Mouse (Mus musculus): Measurements from ENCODE around the gene Ift20. TPM values are rescaled to one million over a fixed set of nuclear protein-coding genes. Genes with fewer than 3 reads are reported as not detected.
"Not testable (repeated sequence)": the region's sequence is repeated elsewhere in the genome, so short reads cannot be mapped to it uniquely, and the experiment has no call there.

Ift20 gene
- polyA plus RNA-seq, 1 experiment = 61.6 TPM

DNA sequence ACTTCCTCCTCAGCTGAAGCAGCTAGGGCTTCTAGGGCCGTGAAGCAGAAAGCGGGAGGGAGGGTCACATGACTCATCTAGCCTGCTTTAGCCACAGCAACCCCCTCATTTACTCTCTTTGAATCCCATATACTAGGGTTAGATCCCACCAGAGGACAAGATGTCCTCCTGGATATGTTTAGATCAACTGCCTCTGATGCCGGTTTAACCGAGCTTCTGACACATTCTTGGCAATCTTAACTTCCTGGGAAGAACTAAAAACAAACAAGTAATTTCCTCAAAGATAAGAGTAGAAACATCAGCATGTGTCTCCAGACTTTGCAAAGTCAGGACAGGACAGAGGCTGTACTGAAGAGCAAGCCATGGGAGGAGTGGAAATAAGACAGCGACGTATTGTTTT is 30.6 kb downstream of the Ift20 start:
- WGBS = 44% methylated on average over 6 of the region's 6 CpGs
- TF ChIP-seq CTCF (conservative IDR thresholded peaks at IDR 0.05; ENCODE audit: insufficient read depth, insufficient read length, low read depth, low read length) (no peak), POLR2A (IDR thresholded peaks at IDR 0.05; ENCODE audit: low read depth, low read length) (no peak)
- Histone ChIP-seq H3K4me3 (ENCODE audit: insufficient read depth, low read depth, low read length) (no peak overlapping the region), H3K27me3 (replicated peaks; ENCODE audit: control insufficient read depth, insufficient read depth, low read length) (no peaks in the 10 kb centered on the region), H3K36me3 (ENCODE audit: control insufficient read depth, insufficient read depth, low read length) (no peaks in the 10 kb centered on the region), H3K27ac (ENCODE audit: insufficient read depth, low read depth, low read length) (peak overlapping the region; percentile 89), H3K4me1 (ENCODE audit: control insufficient read depth, insufficient read depth, low read length) (no peaks in the 10 kb centered on the region)
- peak; percentile 84 for DNase-seq

- DNase-seq = no peak
- Histone ChIP-seq H3K4me1 (ENCODE audit: control insufficient read depth, insufficient read depth, low read length) (no peaks in the 10 kb centered on the region), H3K4me3 (ENCODE audit: insufficient read depth, low read depth, low read length) (no peak overlapping the region), H3K27ac (ENCODE audit: insufficient read depth, low read depth, low read length) (no peak overlapping the region), H3K27me3 (replicated peaks; ENCODE audit: control insufficient read depth, insufficient read depth, low read length) (no peaks in the 10 kb centered on the region), H3K36me3 (ENCODE audit: control insufficient read depth, insufficient read depth, low read length) (no peaks in the 10 kb centered on the region)
- TF ChIP-seq CTCF (conservative IDR thresholded peaks at IDR 0.05; ENCODE audit: insufficient read depth, insufficient read length, low read depth, low read length) (no peak), POLR2A (IDR thresholded peaks at IDR 0.05; ENCODE audit: low read depth, low read length) (no peak)
- 72% methylated on average over 6 of the region's 6 CpGs for WGBS
Measured at GRCm38 (mm10) chr11:78567614-78568013, 31.5 kb downstream of the Ift20 start.

- Histone ChIP-seq H3K27ac (ENCODE audit: insufficient read depth, low read depth, low read length) (no peak overlapping the region), H3K4me1 (ENCODE audit: control insufficient read depth, insufficient read depth, low read length) (no peaks in the 10 kb centered on the region), H3K4me3 (ENCODE audit: insufficient read depth, low read depth, low read length) (no peak overlapping the region), H3K27me3 (replicated peaks; ENCODE audit: control insufficient read depth, insufficient read depth, low read length) (no peaks in the 10 kb centered on the region), H3K36me3 (ENCODE audit: control insufficient read depth, insufficient read depth, low read length) (no peaks in the 10 kb centered on the region)
- whole genome bisulfite sequencing = 72% methylated on average over 10 of the region's 10 CpGs
- TF ChIP-seq POLR2A (IDR thresholded peaks at IDR 0.05; ENCODE audit: low read depth, low read length) (no peak), CTCF (conservative IDR thresholded peaks at IDR 0.05; ENCODE audit: insufficient read depth, insufficient read length, low read depth, low read length) (no peak)
- no peak for DNase-seq
Measured at GRCm38 (mm10) chr11:78568827-78569226, 32.7 kb downstream of the Ift20 start.

DNA sequence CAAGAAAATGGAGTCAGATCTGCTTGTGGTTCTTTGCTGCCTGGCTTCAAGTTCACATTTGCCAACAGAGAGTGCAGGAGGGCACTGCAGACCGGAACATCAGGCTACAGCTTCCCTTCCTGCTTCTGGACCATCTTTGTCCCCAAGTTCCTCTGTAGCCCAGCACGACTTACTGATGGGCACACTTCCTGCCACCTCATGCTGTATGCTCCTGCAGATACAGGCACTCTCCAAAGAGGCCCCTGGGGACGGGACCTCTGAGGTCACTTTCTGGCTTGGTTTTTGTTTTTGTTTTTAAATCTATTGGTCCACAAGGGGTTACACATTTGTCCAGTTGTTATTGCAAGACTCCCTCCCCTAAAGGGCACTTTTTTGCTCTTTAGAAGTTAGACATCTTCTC is 33.6 kb downstream of the Ift20 start:
- Histone ChIP-seq H3K4me3 (ENCODE audit: insufficient read depth, low read depth, low read length) (no peak overlapping the region), H3K4me1 (ENCODE audit: control insufficient read depth, insufficient read depth, low read length) (no peaks in the 10 kb centered on the region), H3K36me3 (ENCODE audit: control insufficient read depth, insufficient read depth, low read length) (no peaks in the 10 kb centered on the region; the same call in 1 of the 2 replicates), H3K27ac (ENCODE audit: insufficient read depth, low read depth, low read length) (peak overlapping the region; percentile 37; the same call in 1 of the 2 replicates), H3K27me3 (replicated peaks; ENCODE audit: control insufficient read depth, insufficient read depth, low read length) (no peaks in the 10 kb centered on the region)
- DNase-seq = peak; percentile 36
- WGBS = 42% methylated on average over 3 of the region's 3 CpGs
- TF ChIP-seq POLR2A (IDR thresholded peaks at IDR 0.05; ENCODE audit: low read depth, low read length) (no peak), CTCF (conservative IDR thresholded peaks at IDR 0.05; ENCODE audit: insufficient read depth, insufficient read length, low read depth, low read length) (no peak)

GRCm38 (mm10) chr11:78571441-78571840 is 35.3 kb downstream of the Ift20 start:
- no peak for TF ChIP-seq POLR2A (IDR thresholded peaks at IDR 0.05; ENCODE audit: low read depth, low read length)
- no peak for TF ChIP-seq CTCF (conservative IDR thresholded peaks at IDR 0.05; ENCODE audit: insufficient read depth, insufficient read length, low read depth, low read length)
- H3K27me3 ChIP-seq (replicated peaks; ENCODE audit: control insufficient read depth, insufficient read depth, low read length) = no peaks in the 10 kb centered on the region
- H3K27ac ChIP-seq (ENCODE audit: insufficient read depth, low read depth, low read length) = no peak overlapping the region
- H3K36me3 ChIP-seq (ENCODE audit: control insufficient read depth, insufficient read depth, low read length) = no peaks in the 10 kb centered on the region; the same call in 1 of the 2 replicates
- no peaks in the 10 kb centered on the region for H3K4me1 ChIP-seq (ENCODE audit: control insufficient read depth, insufficient read depth, low read length)
- no peak for DNase-seq
- WGBS = 95% methylated on average over 8 of the region's 8 CpGs
- no peak overlapping the region for H3K4me3 ChIP-seq (ENCODE audit: insufficient read depth, low read depth, low read length)

DNA sequence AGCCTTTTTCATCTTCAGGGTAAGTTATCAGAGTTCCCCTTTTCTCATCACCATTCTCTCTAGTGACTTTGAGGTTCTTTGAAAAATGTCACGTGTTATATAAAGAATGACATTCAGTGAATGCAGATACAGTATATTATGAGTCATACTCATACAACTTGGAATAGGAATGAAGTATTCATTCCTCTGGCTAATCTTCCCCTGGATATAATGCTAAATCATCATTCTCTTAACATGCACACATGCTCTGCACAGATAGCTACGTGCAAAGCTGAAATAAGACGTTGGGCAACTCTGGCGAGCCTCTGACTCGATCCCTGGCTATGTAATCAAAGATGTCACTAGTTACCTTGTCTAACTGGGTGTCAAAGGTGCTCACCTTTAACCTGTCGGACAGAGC is 35.7 kb downstream of the Ift20 start:
- H3K4me3 ChIP-seq (ENCODE audit: insufficient read depth, low read depth, low read length) = no peak overlapping the region
- WGBS = 87% methylated on average over 6 of the region's 6 CpGs
- DNase-seq = no peak
- no peaks in the 10 kb centered on the region for H3K4me1 ChIP-seq (ENCODE audit: control insufficient read depth, insufficient read depth, low read length)
- no peaks in the 10 kb centered on the region; the same call in 1 of the 2 replicates for H3K36me3 ChIP-seq (ENCODE audit: control insufficient read depth, insufficient read depth, low read length)
- no peak overlapping the region for H3K27ac ChIP-seq (ENCODE audit: insufficient read depth, low read depth, low read length)
- no peak for TF ChIP-seq CTCF (conservative IDR thresholded peaks at IDR 0.05; ENCODE audit: insufficient read depth, insufficient read length, low read depth, low read length)
- no peak for TF ChIP-seq POLR2A (IDR thresholded peaks at IDR 0.05; ENCODE audit: low read depth, low read length)
- no peaks in the 10 kb centered on the region for H3K27me3 ChIP-seq (replicated peaks; ENCODE audit: control insufficient read depth, insufficient read depth, low read length)

DNA sequence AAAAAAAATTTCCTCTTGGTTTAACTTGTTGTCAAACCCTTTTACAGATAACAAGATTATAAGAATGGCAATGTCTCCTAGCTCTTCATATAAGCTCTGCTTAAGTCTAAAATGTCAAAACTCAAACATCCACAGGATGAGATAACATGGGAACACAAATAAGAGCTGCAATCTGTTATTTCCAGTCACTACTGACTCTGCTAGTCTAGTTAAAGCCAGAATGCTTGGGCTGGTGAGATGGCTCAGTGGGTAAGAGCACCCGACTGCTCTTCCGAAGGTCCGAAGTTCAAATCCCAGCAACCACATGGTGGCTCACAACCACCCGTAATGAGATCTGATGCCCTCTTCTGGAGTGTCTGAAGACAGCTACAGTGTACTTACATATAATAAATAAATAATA is 37.9 kb downstream of the Ift20 start:
- 80% methylated on average over 4 of the region's 4 CpGs for WGBS
- not testable (repeated sequence) for H3K27ac ChIP-seq (ENCODE audit: insufficient read depth, low read depth, low read length); H3K4me3 ChIP-seq (ENCODE audit: insufficient read depth, low read depth, low read length); H3K36me3 ChIP-seq (ENCODE audit: control insufficient read depth, insufficient read depth, low read length); H3K4me1 ChIP-seq (ENCODE audit: control insufficient read depth, insufficient read depth, low read length); H3K27me3 ChIP-seq (replicated peaks; ENCODE audit: control insufficient read depth, insufficient read depth, low read length); DNase-seq

- no peak for TF ChIP-seq POLR2A (IDR thresholded peaks at IDR 0.05; ENCODE audit: low read depth, low read length)
- no peak for TF ChIP-seq CTCF (conservative IDR thresholded peaks at IDR 0.05; ENCODE audit: insufficient read depth, insufficient read length, low read depth, low read length)
- H3K36me3 ChIP-seq (ENCODE audit: control insufficient read depth, insufficient read depth, low read length) = no peaks in the 10 kb centered on the region; the same call in 1 of the 2 replicates
- H3K27me3 ChIP-seq (replicated peaks; ENCODE audit: control insufficient read depth, insufficient read depth, low read length) = no peaks in the 10 kb centered on the region
- WGBS = 86% methylated on average over 3 of the region's 3 CpGs
- no peak for DNase-seq
- no peak overlapping the region for H3K27ac ChIP-seq (ENCODE audit: insufficient read depth, low read depth, low read length)
- H3K4me3 ChIP-seq (ENCODE audit: insufficient read depth, low read depth, low read length) = no peak overlapping the region
- H3K4me1 ChIP-seq (ENCODE audit: control insufficient read depth, insufficient read depth, low read length) = no peaks in the 10 kb centered on the region
Measured at GRCm38 (mm10) chr11:78574536-78574935, 38.4 kb downstream of the Ift20 start.
